Mouse (Mus musculus) WW6 (cell line): ENCODE data around the gene Ptdss2.
A peak's percentile ranks its signal among the peaks of the same experiment; 100 is the strongest.

ENCODE experiments used
- DNase-seq: peaks from one replicate; pipeline ENCODE4 v3.0.0-alpha.2; 2013; ENCODE audit warnings: low read depth, low spot score

Gene Ptdss2

DNA sequence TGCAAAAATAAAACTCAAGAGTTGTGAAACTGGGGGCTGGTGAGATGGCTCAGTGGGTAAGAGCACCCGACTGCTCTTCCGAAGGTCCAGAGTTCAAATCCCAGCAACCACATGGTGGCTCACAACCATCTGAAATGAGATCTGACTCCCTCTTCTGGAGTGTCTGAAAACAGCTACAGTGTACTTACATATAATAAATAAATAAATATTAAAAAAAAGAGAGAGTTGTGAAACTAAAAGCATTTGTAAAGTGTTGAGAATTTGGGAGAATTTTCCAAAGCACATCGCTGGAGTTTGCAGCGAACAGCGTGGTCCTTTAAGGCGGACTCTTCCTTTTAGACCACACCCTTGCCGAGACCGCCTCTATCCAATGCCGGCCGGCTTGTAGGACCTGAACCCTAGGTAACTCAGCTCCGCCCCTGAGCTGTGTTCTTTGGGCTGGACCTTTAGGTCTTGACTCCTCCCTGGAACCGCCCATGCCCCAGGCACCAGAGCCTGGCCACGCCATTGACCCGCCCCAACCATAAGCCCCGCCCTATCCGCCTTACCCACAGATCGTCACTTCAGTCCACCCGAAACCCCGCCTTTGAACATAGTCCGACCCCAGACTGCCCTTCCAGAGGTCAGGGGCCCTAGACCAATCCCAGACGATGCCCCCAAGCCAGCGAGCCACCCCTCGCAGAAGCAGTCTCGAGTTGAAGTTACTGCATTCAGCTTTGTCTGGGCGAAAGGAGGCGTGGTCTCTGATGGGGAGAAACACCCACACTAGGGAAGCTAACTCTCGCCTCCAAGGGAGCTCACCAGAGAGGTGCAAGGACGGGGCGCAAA is 721 bp downstream of the Ptdss2 start:
- DNase-seq: peak; percentile 99

DNA sequence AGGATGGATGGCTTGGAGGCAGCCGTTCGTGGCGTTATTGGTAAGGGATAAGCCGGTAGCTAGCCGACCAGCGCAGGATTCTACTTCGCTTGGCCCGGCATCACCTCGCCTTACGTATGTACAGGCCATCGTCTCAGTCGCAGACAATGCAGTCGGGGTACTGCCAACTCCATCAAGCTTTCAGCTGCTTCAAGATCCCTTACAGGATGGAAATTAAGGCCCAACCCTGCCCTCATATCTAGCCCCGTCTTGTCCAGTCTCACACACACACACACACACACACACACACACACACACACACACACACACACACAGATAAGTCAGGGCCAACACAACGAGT is 1.3 kb downstream of the Ptdss2 start:
- no peak for DNase-seq

- DNase-seq: peak; percentile 87
Observed at GRCm38 (mm10) chr7:141131024-141131820, 9.0 kb downstream of the Ptdss2 start.

- DNase-seq: no peak
Observed at GRCm38 (mm10) chr7:141131904-141132755, 9.9 kb downstream of the Ptdss2 start.

GRCm38 (mm10) chr7:141141326-141141725 is 19.1 kb downstream of the Ptdss2 start:
- no peak for DNase-seq

- DNase-seq: no peak
Observed at GRCm38 (mm10) chr7:141143112-141143511, 20.9 kb downstream of the Ptdss2 start.

- DNase-seq: no peak
Observed at GRCm38 (mm10) chr7:141143861-141144260, 21.7 kb downstream of the Ptdss2 start.

GRCm38 (mm10) chr7:141144650-141145049 is 22.5 kb downstream of the Ptdss2 start:
- DNase-seq: no peak

DNA sequence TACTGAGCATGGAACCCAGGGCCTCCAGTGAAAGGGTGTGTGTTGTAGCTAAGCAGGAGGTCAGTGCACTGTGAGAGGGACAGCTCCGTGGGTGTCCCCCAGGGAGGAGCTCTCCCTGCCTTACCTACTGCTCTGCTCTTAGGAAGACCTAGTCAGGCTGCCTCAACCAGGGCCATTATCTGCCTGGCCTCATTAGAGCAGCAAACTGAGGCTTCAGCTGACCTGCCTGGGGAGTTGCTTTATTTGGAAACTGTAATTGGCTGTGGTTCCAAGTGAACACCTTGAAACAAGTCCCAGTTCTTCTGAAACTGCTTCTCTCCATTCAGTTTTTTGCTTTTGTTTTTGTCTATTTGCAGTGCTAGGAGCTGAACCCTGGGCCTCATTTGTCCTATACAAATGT is 23.2 kb downstream of the Ptdss2 start:
- DNase-seq: no peak

DNA sequence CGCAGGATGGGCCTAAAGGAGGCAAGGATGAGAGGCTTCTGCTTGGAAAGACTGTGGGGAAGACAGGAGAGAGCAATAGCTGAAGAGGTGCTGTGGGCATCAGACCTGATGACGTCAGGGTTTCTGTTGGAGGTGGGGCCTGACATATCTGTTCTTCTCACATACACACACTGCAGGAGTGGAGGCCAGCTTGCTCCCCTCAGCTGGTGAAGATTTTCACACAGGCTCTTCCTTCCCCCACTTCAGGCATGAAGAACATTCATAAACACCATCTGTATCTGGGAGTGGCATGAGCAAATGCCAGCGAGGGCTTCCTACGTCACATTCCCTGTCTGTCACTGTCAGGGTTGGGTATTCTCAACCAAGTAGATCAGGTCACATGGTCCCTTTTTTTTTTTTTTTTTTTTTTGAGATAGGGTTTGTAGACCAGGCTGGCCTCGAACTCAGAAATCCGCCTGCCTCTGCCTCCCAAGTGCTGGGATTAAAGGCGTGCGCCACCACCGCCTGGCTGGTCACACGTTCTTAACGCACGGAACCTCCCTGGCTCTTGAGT is 23.9 kb downstream of the Ptdss2 start:
- DNase-seq: no peak

DNA sequence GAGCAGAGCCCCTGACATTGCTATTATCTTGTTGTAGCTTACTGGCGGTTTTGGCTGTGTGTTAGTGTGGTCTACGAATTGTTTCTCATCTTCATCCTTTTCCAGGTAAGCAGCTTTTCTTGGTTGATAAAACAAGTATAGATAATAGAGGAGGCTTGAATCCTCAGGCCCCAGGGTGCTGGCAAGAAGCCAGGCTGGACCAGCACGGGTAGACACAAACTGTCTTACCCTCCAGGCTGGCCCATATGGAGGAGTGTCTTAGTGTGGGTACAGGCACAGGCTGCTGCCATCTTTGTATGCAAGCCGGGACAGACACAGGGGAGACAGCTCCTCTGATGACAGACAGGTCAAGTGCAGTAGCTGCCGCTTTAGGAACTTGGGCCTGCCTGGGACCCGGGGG is 24.9 kb downstream of the Ptdss2 start:
- DNase-seq: no peak

GRCm38 (mm10) chr7:141148639-141149038 is 26.5 kb downstream of the Ptdss2 start:
- DNase-seq: peak; percentile 73

DNA sequence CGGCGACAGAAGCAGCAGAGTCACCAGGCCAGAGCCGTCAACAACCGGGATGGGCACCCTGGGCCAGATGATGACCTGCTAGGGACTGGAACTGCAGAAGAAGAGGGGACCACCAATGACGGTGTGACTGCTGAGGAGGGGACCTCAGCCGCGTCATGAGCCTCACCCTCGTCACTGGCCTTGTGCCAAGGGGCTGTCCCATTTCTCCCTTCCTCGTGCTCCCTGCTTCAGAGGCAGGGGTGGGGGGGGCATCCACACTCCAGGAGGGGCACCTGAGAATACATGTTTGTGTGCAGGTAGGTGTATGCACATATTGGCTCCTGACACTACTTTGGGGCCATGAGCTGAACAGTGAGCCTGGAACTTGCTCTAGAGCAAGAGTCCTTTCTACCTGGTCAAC is 33.2 kb downstream of the Ptdss2 start:
- no peak for DNase-seq

GRCm38 (mm10) chr7:141164397-141164796 is 42.2 kb downstream of the Ptdss2 start:
- no peak for DNase-seq

DNA sequence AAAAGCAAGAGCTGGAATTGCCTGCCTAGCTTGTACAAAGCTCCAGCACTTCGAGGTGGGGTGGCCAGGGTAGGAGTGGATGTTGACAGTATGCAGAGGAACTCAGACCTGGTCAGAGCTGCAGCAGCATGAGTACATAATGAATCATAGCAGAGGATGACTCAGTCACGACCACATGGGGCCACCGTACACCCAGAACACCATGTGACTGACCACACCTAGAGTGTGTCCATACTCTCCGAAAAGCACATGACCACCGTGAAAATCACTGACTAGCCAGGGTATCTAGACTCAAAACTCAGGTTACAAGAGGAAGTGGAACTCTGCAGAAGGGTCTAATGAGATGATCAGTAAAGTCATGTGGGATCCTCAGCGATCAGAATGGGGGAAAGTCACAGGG is 42.7 kb downstream of the Ptdss2 start:
- no peak for DNase-seq

- DNase-seq: no peak
Observed at GRCm38 (mm10) chr7:141167901-141168517, 45.8 kb downstream of the Ptdss2 start.

DNA sequence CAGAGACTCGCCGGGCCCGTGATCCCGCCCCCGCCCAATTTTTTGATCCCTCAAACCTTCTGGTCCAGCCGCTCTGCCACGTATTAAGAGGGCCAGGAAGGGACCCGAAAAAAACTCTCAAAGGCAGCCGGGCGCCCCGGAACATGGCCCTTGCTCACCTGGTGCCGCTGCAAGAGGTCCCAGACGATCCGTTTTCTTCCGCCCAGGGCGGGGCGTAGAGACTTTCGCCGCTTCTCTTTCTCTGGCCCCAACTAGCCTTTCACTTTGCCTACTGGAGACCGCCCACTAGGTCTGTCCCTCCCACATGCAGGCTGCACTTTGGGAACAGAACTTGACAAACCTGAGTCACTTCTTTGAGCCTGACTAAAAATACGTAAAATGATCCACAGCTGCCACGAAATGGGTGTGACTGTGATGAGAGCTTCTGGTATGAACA is 46.4 kb downstream of the Ptdss2 start:
- no peak for DNase-seq

DNA sequence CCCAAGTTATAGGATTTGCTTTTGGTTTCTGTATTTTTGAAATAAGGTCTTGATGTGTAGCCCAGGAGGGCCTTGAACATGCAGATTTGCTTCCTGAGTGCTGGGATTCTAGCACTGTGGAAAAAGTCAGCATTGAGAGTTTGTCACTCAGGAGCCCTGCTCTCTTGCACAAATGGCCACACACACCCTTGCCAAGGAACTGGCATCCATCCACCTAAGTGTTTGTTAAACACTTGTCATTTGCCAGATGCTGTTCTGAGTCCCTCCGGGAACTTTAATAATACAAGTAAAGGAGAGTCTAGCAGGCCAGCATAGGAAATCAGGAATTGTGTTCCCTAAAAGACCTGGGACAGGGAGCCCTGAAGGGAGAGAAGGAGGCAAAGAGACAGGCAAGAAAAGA is 47.1 kb downstream of the Ptdss2 start:
- no peak for DNase-seq

GRCm38 (mm10) chr7:141169866-141170265 is 47.7 kb downstream of the Ptdss2 start:
- no peak for DNase-seq

GRCm38 (mm10) chr7:141172116-141173006 is 50.2 kb downstream of the Ptdss2 start, which contains the start of gene Rnh1:
Rnh1 (minus strand) TSS chr7:141172857.
- DNase-seq: peak; percentile 84
